Mouse (Mus musculus): ENCODE measurements around the gene Pld2.
A peak's percentile ranks its signal among the peaks of the same experiment; 100 is the strongest.
"Not testable (repeated sequence)": the region's sequence is repeated elsewhere in the genome, so short reads cannot be mapped to it uniquely, and the experiment has no call there.

Gene Pld2

DNA sequence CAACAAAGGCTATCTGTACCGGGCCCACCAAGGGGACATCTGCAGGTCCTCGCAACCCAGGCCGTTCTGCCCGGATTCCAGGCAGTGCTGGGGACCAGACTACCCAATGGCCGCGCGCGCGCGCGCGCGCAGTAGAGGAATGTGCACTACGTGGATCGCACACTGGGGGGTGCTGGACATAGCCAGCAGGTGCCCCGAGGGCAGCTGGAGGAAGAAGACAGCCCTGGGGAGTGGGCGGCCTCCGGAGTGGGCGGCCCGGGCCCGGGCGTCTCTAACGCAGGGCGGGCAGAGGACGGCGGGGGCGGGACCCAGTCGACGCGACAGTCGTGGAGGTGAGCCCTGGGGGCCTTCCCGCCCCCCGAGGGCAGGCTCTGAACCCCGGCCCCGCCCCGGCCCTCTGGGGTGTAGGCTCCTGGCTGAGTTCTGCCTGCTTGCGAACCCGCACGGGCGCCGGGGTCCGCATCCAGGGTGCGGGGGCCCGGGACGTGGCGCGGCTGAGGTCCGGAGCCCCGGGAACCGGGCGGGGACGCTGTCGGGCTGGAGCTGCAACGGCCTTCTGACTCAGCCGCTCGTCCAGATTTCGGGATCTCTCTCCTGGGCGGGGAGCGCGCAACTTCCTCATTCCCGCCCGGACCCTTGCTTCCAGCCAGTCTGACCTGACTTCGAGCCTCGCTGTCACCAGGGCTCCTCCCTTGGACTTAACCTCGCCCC lies at the start of gene Pld2:
TSS of gene Pld2 (plus strand) at position 188 of the 711 bp plus-strand sequence.
- DNase-seq (ENCODE audit: low spot score in 2 of 2), result peak; percentile 36 to 79

DNA sequence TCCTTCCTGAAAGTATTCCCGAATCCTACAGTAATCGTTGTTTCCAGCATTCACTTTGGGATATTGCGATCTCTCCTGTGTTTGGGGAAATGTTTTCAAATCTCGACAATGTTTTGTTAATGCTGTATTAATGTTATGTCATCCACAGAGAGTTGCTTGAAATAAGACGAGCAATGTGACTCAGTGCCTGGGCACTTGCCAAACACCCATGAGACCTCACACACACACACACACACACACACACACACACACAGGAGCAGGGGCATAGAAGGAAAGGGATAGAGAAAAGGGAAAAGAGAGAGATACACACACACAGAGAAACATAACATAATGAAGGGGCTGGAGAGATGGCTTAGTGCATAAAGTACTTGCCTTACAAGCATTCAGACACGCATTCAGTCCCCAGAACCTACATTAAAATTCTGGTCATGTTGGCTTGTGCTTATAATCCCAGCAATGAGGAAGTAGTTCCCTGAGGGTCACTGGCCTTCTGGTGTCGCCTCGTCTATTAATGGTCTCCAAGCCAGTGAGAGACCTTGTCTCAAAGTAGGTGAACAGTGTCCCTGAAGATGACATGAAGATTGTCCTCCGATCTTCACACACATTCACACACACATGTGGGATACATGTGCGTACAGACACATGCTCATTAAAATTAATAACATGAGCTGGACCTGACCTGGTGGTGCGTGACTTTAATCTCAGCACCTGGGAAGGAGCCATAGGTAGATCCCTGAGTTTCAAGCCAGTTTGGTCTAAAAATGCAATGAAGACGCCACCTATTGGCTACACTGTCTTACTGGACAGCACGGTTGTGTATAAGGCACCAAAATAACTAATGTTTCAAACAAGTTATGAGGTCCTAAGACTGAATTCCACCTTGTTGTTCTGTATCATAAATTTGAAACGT lies 40.0 kb upstream of the Pld2 start:
- no peak for DNase-seq (ENCODE audit: low spot score in 2 of 2)

DNA sequence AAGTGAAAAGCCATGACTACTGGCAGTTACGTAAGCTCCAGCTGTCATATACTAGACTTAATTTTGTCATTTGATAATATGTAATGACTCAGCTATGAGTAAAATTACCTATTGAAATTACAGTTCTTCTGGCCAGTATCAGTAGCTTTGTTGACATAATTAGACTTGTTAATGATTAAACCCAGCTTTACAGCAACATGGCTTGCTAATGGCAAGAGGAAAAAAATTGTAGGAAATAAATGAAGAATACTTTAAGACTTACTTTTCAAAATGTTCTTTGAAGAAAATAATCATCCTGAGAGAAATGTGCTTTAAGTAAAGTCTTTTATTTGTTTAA lies 39.4 kb upstream of the Pld2 start:
- DNase-seq (ENCODE audit: low spot score in 2 of 2), result no peak

DNA sequence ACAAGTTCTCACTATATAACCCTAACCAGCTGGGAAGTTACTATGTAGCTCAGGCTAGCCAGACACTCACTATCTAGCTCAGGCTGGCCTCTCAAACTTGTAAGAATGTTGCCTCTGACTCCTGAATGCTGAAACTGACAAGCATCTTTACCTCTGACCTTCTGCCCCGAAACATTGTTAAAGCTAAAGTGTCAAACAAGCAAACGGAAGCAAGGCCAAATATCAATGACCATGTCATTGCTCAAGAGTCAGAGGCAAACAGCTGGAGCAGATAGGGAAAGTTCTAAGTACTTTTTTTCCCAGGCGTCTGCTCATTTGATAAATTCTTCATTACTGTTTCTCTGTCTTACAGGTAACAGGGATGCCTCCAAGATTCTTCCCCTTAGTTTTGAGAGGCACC lies 37.8 kb upstream of the Pld2 start:
- DNase-seq (ENCODE audit: low spot score in 2 of 2), result no peak

DNA sequence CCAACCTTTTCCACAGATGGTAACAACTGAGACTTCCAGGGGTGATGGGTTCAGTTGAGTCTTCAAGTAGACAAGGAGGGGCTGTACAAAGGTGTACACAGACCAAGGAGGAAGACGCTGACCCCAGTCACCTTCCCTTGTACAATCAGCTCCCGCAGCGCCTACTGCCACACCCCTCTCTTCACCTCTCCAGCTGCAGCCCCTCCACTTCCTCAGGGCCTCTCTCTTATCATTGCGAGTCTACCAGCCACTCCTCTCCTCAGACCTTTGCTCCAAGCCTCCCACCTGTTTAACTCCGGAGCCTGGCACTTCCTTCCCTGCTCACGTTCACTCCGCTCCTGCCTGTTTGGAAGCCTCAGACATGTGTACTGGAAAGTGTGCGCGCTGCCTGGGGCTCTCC lies 34.9 kb upstream of the Pld2 start, which contains the start of gene Tm4sf5:
TSS of gene Tm4sf5 (plus strand) at position 275 of the 400 bp plus-strand sequence.
- no peak for DNase-seq (ENCODE audit: low spot score in 2 of 2)

DNA sequence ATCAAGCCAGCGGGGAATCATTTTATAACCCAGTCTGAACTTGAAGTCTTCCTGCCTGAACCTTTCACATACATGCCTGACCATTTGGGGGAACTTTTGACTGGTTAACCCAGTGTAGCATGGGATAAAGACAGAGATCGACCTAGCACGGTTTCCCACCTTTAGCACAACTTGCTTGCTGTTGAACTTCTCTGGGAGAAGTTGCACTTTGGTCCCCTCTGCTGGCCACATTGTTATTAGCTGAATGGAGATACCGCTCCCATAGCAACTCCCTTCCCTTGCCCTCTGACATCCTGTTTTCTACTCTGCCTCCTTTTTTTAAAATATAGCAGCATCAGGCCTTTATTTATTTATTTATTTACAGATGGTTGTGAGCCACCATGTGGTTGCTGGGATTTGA lies 33.5 kb upstream of the Pld2 start:
- peak in 1 of 2 experiments; percentile 52 for DNase-seq (ENCODE audit: low spot score in 2 of 2)

DNA sequence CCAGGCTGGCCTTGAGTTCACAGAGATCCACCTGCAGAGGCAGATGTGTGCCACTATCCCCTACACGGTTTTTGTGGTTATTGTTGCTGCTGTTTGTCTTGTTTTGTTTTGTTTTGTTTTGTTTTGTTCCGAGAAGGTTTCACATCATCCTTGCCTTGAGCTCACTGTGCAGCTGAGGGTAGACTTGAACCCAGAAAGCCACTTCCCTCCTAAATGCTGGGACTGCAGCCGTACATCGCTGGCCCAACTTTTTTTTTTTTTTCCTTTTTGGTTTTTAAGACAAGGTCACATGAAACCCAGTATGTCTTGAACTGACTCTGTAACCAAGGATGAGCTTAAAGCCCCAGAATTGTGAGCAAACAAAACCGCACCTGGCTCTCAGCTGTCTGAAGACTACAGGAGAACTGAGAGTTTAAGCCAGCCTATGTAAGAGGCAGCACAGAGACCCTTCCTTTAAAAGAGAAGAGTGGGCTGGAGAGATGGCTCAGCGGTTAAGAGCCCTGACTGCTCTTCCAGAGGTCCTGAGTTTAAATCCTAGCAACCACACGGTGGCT lies 32.8 kb upstream of the Pld2 start:
- no peak for DNase-seq (ENCODE audit: low spot score in 2 of 2)

DNA sequence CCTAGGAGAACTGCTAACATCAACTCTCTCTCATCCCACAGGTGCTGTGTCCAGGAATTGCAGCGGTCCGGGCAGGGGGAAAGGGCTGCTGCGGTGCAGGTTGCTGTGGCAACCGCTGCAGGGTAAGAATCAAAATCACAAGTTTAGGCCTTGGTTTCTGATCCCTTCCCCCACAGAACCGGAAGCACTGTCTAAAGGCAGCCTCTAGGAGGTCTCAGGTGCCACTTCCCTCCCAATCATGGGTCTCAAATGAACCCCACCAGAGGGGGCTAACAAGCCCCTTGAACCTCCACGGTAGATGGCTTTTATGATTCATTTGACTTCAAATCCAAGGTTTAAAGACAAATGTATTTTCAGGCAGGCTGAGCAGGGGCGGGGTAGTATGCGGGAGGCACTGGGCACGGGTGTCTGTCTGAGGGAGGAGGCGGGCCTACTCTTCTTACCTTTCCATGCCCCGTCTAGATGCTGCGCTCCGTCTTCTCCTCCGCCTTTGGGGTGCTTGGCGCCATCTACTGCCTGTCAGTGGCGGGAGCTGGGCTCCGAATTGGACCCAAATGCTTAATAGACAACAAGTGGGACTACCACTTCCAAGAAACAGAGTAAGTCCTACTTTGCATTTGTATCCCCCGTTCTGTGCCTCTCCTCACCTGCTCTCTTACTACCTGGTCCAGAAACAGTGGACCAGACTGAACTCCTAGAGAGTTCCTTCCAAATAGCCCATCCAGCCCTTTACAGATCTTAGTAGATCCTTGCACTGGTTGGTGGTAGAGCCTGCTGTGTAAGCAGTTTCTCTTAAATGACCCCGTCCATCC lies 29.9 kb upstream of the Pld2 start:
- peak in 1 of 2 experiments; percentile 55 for DNase-seq (ENCODE audit: low spot score in 2 of 2)

DNA sequence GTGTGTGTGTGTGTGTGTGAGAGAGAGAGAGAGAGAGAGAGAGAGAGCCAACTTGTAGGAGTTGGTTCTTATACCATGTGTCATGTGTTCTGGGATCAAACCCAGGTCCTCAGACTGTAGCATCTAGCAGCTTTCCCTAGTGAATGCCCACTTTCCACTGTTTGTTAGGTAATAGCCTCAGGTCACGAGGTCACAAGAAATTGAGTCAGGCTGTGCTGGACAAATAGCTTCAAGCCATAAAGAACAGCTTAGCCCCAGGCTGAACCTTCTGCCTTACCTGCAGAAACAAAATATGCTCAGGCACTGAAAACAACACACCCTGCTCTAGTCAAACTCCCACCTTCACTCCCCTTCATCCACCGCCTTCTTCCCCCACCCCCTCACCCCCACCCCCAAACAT lies 28.6 kb upstream of the Pld2 start:
- DNase-seq (ENCODE audit: low spot score in 2 of 2), result no peak

DNA sequence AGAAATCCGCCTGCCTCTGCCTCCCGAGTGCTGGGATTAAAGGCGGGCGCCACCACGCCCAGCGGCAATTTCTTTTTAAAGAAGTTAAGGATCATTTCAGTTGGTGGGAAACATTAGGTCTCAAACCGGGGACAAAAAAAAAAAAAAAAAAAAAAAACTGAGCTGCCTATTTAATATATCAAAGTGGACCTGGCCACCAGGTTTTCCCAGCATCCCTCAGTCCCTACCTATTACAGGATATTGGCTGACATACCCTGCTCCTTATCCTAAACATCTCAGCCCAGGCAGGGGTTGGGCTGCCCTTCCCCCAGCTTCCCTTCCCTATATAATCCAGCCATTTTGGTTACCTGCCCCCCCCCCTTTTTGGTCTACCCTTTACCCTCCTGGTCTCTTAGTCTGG lies 28.0 kb upstream of the Pld2 start:
- DNase-seq (ENCODE audit: low spot score in 2 of 2), result no peak

DNA sequence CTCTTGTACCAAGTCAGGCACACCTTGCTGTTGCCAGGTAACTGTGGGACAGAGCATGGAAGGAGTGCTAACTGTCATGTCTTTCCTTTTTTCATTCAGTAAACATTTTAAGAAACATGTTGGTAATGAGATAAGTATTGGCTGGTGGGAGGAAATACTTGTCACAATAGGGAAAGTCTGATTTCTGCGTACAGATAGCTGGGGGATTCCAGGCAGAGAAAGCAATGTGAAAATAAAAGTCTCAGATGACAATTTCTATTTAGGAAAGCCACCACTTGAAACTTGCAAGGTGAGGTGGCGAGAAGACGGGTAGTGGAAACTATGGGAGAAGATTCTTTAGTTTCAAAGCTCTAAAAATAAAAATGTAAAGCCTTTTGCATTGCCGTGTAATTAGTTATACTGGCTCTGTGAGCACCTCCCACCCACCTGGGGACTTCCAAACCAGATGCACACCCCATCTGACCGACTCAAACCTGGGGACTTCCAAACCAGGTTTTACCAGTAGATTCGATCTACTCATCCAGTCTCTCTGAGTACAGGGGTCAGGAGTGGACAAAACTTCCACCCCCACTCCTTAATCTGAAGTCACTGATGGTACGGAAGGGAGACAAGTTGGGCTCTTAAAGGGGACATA lies 27.0 kb upstream of the Pld2 start:
- no peak for DNase-seq (ENCODE audit: low spot score in 2 of 2)

DNA sequence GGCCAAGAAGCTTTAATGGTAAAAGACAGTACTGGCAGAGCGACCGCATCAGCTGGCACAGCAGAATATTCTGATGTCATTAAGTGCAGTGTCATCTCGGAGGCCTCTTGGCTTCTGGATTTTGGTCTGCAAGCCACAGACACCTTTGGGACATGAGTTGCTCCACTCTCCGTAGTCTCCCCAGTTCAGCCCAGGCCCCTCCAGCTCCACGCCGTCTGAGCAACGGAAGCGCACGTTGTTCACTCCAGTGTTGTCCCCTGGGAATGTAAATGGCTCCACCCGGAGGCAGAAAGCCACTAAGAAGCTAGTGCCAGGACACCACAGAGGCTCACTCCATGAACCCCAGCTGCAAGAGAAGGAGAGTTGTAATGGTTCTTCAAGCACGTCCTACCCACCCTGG lies 26.3 kb upstream of the Pld2 start:
- DNase-seq (ENCODE audit: low spot score in 2 of 2), result no peak

DNA sequence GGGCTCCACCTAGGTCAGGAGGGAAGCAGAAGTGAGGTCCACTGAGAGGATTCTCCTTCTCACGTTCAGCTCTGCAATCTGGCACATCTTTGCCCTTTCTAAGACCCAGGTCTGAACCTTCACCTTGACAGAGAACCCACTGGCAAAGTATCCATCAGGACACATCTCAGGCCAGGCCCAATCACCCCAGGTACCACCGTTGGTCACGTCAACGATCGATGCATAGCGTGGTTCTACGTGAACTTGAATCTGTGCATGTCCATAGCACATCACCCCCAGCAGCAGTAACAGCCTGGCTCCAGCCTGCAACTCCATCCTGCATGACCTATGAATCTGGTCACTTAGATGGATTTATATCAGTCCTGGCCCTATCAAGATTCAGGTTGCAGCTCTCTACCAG lies 25.6 kb upstream of the Pld2 start, which contains the start of gene Vmo1:
TSS of gene Vmo1 (minus strand) at position 329 of the 400 bp plus-strand sequence.
- DNase-seq (ENCODE audit: low spot score in 2 of 2), result no peak

DNA sequence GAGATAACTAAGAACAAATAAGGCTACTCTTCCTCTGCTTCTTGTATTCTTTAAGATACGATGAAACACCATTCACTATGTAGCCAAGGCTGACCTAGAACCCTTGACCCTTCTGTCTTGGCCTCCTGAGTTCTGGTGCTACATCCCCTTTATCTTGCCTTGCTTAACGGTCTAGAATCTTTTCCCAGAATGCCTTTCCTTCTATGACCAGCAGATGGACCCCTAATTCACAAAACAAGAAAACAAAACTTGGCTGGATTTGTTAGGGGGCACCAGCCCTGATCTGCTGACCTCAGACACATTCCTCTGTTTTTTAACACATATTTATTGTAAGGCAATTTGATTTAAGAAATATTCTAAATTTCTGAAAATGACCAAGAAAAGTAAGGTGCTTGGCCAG lies 23.5 kb upstream of the Pld2 start:
- DNase-seq (ENCODE audit: low spot score in 2 of 2), result peak in 1 of 2 experiments; percentile 43

DNA sequence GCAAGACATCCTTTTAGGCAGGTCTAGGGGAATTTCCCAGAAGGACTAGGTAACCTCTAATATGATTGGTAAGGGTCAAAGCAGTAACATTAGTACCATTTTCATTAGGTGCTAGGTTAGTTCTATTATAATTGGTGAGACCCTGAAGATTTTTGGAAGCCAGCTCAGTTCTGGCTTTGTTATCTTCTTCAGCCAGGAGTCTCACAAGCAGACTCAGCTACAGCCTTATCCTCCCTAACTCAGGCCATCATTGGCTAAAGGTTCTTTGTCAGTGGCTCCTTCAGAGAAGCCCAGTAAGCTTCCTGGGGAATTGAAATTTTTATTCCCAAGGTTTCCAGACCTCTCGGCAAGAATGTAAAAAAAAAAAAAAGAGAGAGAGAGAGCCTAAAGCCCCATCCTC lies 21.4 kb upstream of the Pld2 start:
- no peak for DNase-seq (ENCODE audit: low spot score in 2 of 2)

DNA sequence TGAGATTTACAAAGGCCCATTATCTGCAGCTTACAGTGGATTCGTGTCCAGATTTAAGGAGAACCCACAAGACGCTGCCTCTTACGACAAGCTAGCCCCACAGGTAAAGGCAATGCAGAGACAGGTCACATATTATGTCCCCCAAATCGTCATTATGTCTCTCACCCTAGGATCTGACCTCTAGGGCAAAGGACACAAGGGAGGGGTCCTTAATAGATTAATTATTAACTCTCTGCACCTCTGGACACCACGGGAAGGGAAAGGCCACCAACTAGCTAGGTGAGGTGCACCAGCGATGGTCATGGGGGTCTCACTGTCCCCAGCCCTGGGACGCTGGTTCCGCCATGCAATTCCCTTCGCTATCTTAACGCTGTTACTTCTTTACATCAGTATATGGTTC lies 20.9 kb upstream of the Pld2 start, which contains the start of gene Gltpd2:
TSS of gene Gltpd2 (plus strand) at position 274 of the 400 bp plus-strand sequence.
- DNase-seq (ENCODE audit: low spot score in 2 of 2), result no peak

DNA sequence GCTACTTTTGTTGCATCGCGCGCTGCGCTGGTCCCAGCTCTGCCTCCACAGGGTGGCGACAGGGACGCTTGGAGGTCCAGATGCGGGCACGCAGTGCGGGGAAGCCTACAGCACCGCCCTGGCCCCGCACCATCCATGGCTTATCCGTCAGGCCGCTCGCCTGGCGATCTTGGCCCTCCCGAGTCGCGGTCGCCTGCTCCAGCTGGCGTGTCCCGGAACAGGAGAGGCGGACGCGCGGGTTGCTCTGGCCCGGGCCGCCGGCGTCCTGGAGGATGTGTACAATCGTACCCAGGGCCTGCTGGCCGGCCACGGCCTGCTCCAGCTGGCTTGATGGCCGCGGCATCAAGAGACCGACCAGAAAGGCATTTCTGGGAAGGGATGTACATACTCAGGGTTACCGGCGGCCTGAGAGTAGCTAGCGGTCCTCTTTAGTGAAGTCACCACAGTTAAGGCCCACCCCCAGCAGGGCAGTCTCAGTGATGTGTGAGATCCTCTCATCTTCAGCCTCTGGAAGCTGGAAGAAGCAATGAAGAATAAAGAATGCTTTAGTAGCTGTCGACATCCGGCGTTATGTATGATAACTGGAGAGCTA lies 19.6 kb upstream of the Pld2 start:
- DNase-seq (ENCODE audit: low spot score in 2 of 2), result no peak

DNA sequence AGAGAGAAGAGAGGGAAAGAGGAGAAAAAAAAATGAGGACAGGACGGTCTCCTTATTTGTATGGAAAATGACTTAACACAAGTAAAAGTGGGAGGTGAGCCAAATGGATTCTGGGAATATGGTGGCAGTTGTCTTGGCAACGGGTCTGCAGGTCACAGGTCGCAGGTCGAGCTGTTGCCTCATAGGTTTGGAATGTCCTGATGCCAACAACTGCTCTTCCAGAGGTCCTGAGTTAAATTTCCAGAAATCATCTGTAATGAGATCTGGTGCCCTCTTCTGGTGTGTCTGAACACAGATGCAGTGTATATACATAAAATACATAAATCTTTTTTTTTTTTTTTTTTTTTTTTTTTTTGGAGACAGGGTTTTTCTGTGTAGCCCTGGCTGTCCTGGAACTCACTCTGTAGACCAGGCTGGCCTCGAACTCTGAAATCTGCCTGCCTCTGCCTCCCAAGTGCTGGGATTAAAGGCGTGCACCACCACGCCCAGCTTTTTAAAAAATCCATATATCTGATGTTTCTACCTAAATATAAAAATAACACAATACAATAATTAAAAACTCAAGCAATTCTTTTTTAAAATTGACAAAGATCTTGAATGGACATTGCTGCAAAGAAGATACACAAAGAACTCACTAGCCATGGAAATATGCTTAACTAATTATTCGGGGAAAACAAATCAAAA lies 16.4 kb upstream of the Pld2 start:
- DNase-seq (ENCODE audit: low spot score in 2 of 2), result not testable (repeated sequence)

DNA sequence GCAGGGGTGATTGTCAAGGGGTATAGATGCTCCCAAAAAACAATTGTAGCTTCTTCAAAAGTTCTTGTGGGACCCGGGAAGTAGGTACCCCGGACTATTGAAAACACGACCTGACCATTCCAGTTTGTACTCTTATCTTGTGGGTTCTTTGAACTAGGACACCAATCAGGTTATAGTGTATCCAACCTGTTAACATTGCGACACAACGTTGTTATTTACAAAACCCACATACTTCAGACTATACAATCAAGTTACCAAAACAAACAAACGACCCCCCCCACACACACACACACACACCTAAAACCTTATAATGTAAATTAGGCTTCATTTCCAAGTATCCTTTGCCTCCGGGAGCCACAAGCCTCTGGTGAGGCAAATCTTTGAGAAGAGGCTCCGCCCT lies 15.1 kb upstream of the Pld2 start:
- DNase-seq (ENCODE audit: low spot score in 2 of 2), result no peak

DNA sequence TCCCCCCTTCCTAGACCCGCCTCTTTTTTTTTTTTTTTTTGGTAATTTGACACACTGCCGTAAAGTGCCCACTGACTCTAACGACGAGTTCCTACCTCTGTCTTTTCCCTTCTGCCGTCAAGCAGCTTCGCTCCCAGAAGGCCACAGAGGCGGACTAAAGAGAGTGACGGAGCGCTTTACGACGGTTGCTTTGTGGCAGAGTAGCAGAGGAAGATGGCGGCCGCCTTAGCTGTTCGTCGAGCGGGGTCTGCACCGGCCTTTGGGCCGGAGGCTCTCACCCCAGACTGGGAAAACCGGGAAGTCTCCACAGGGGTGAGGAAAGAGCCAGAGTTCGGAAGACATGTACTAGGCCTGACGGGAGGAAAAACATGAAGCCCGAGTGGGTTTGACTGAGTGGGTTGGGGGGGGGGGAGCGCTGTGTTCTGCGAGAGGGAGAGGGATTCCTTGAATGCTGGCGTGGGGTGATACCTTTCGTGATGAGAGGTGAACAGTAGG lies 14.6 kb upstream of the Pld2 start, which contains the start of gene Psmb6:
TSS of gene Psmb6 (plus strand) at position 184 of the 495 bp plus-strand sequence.
- DNase-seq (ENCODE audit: low spot score in 2 of 2), result peak; percentile 89 to 95

Measured in left cerebral cortex, adult 9 months (tissue).